7 mouse cellular contexts compared by ENCODE assay signal in genomic region chr10:75517073-75517757, GRCm38 (mm10). TPM values are rescaled to one million over a fixed set of nuclear protein-coding genes. Genes with fewer than 3 reads are reported as not detected.
DNase-seq lines count a peak whose midpoint lies in the region; ATAC-seq lines count a peak whose summit lies in the region.

Gene Snrpd3, plus strand, starts transcription at chr10:75517551.

- WGBS in embryonic facial prominence, embryonic 10.5 days, result under 1% methylated on average over 51 of the region's 52 CpGs
- under 1% methylated on average over 47 of the region's 52 CpGs for WGBS in limb, embryonic 10.5 days
- 2% methylated on average over 40 of the region's 52 CpGs for WGBS in midbrain, embryonic 13.5 days

- no peaks in the 10 kb centered on the region for H3K9me3 ChIP-seq in embryonic facial prominence, embryonic 10.5 days
- H3K9me3 ChIP-seq in limb, embryonic 10.5 days (replicated peaks), result no peaks in the 10 kb centered on the region
- H3K9me3 ChIP-seq in midbrain, embryonic 13.5 days, result no peaks in the 10 kb centered on the region

- peak; percentile 95 for DNase-seq in adrenal gland, postnatal 10 days
- peak; percentile 97 for DNase-seq in embryonic facial prominence, embryonic 10.5 days (ENCODE audit: low spot score)
- peak; percentile 95 for DNase-seq in kidney, adult 11 months
- DNase-seq in limb, embryonic 10.5 days (ENCODE audit: low spot score), result peak; percentile 93
- peak; percentile 93 for DNase-seq in spleen, adult 12 weeks (ENCODE audit: low spot score)

- peak within 1 kb of the TSS; percentile 95 for H3K9ac ChIP-seq in midbrain, embryonic 13.5 days (replicated peaks)

- no peaks in the 10 kb centered on the region for H3K27me3 ChIP-seq in embryonic facial prominence, embryonic 10.5 days (replicated peaks; ENCODE audit: low read depth, poor library complexity, severe bottlenecking)
- no peaks in the 10 kb centered on the region for H3K27me3 ChIP-seq in limb, embryonic 10.5 days (ENCODE audit: low read depth, poor library complexity, severe bottlenecking)
- H3K27me3 ChIP-seq in midbrain, embryonic 13.5 days, result no peaks in the 10 kb centered on the region

- peak within 1 kb of the TSS; percentile 81 for H3K4me3 ChIP-seq in embryonic facial prominence, embryonic 10.5 days
- peak within 1 kb of the TSS; percentile 89 for H3K4me3 ChIP-seq in limb, embryonic 10.5 days
- H3K4me3 ChIP-seq in midbrain, embryonic 13.5 days (replicated peaks), result peak within 1 kb of the TSS; percentile 74

- ATAC-seq in granulocyte monocyte progenitor cell, adult 5-6 weeks (replicated peaks; ENCODE audit: poor library complexity, severe bottlenecking), result peak; percentile 83
- ATAC-seq in midbrain, embryonic 13.5 days, result peak; percentile 94

- H3K4me1 ChIP-seq in embryonic facial prominence, embryonic 10.5 days, result peaks cover 37% of the 10 kb centered on the region
- peaks cover 42% of the 10 kb centered on the region for H3K4me1 ChIP-seq in limb, embryonic 10.5 days
- peaks cover 39% of the 10 kb centered on the region for H3K4me1 ChIP-seq in midbrain, embryonic 13.5 days (replicated peaks)

- H3K27ac ChIP-seq in embryonic facial prominence, embryonic 10.5 days (replicated peaks), result peak within 1 kb of the TSS; percentile 93
- H3K27ac ChIP-seq in limb, embryonic 10.5 days, result peak within 1 kb of the TSS; percentile 89
- H3K27ac ChIP-seq in midbrain, embryonic 13.5 days, result peak within 1 kb of the TSS; percentile 97

- peak within 1 kb of the TSS; percentile 91 for H3K4me2 ChIP-seq in midbrain, embryonic 13.5 days (replicated peaks)

- H3K36me3 ChIP-seq in embryonic facial prominence, embryonic 10.5 days (replicated peaks), result peaks cover 40% of the 10 kb centered on the region
- H3K36me3 ChIP-seq in limb, embryonic 10.5 days, result peaks cover 36% of the 10 kb centered on the region
- peaks cover 23% of the 10 kb centered on the region for H3K36me3 ChIP-seq in midbrain, embryonic 13.5 days

RNA-seq across cellular contexts. Expression of gene Snrpd3, which starts in this region (rescaled TPM):
- total RNA-seq in adrenal gland, postnatal 10 days (2021), result 10 to 100 TPM; 96.8 to 100.0 TPM
- 297 and 303 TPM in 2 replicates for polyA plus RNA-seq in embryonic facial prominence, embryonic 10.5 days (2016; fragmentation: Nextera tagmentation; extraction: Ambion mirVana)
- 97.0 and 127 TPM in 2 replicates for total RNA-seq in granulocyte monocyte progenitor cell, adult 5-6 weeks (2014; fragmentation: Nextera tagmentation)
- 74.4 and 109 TPM in 2 replicates for total RNA-seq in granulocyte monocyte progenitor cell, adult 5-6 weeks (2017)
- polyA plus RNA-seq in limb, embryonic 10.5 days (2016; fragmentation: Nextera tagmentation; extraction: Ambion mirVana), result 255 and 295 TPM in 2 replicates
- 167 and 178 TPM in 2 replicates for polyA plus RNA-seq in midbrain, embryonic 13.5 days (2015; fragmentation: Nextera tagmentation; extraction: Ambion mirVana)

Comparison
In these comparisons a context has a peak if more than half of its experiments do, and no peak if none do; other contexts are left out.
1. Peak in every context shown above with its lines: DNase-seq, ATAC-seq, H3K4me3 ChIP-seq and H3K27ac ChIP-seq.